In genomic region chr16:11694386-11694785, GRCm38 (mm10) we compare ENCODE assay signal across 28 mouse cellular contexts.
DNase-seq lines count a peak whose midpoint lies in the region; ATAC-seq and TF ChIP-seq lines count a peak whose summit lies in the region.
"Had no signal": no experiment of that assay in that cellular context is flagged by ENCODE, and none has a peak within 500 bp of the region (broad histone marks: within the 10 kb centered on the region; RNA-seq: fewer than 3 reads in every experiment).

No protein-coding gene starts in this region.

- H3K4me1 ChIP-seq in limb, embryonic 11.5 days (ENCODE audit: control insufficient read depth, insufficient read depth, low read length): no peaks in the 10 kb centered on the region
- peaks cover 6% of the 10 kb centered on the region; the same call in 1 of the 2 replicates for H3K4me1 ChIP-seq in limb, embryonic 10.5 days
- no peaks in the 10 kb centered on the region for H3K4me1 ChIP-seq in midbrain, embryonic 14.5 days (ENCODE audit: control insufficient read depth, insufficient read depth, low read length)
- 0 out of 2 replicates have a peak, but pooled peaks cover 5% of the 10 kb centered on the region for H3K4me1 ChIP-seq in midbrain, postnatal 0 days (ENCODE audit: insufficient read depth, low read length)
- H3K4me1 ChIP-seq: intestine, embryonic 15.5 days had no signal

- H3K9me3 ChIP-seq in limb, embryonic 11.5 days (ENCODE audit: control insufficient read depth, low read length): no peaks in the 10 kb centered on the region
- H3K9me3 ChIP-seq in limb, embryonic 10.5 days (replicated peaks): no peaks in the 10 kb centered on the region
- H3K9me3 ChIP-seq in midbrain, embryonic 14.5 days (ENCODE audit: control insufficient read depth, low read length): no peaks in the 10 kb centered on the region
- H3K9me3 ChIP-seq in midbrain, postnatal 0 days (ENCODE audit: low read length): no peaks in the 10 kb centered on the region
- H3K9me3 ChIP-seq: G1E; heart, embryonic 12.5 days; heart, embryonic 15.5 days; intestine, embryonic 15.5 days had no signal

- no peak overlapping the region for H3K4me2 ChIP-seq in limb, embryonic 11.5 days (ENCODE audit: low read depth, severe bottlenecking)
- no peak overlapping the region for H3K4me2 ChIP-seq in midbrain, embryonic 14.5 days (ENCODE audit: low read length)
- H3K4me2 ChIP-seq in midbrain, postnatal 0 days (ENCODE audit: low read depth, low read length, poor library complexity, severe bottlenecking): no peak overlapping the region
- H3K4me2 ChIP-seq: heart, embryonic 12.5 days; heart, embryonic 15.5 days; hindbrain, embryonic 14.5 days; intestine, embryonic 15.5 days had no signal

- no peak for ATAC-seq in limb, embryonic 11.5 days (ENCODE audit: insufficient number of reproducible peaks, low FRiP score, low TSS enrichment, low read depth)
- ATAC-seq in midbrain, embryonic 14.5 days (ENCODE audit: low FRiP score, low TSS enrichment): no peak
- no peak for ATAC-seq in midbrain, postnatal 0 days (ENCODE audit: low FRiP score)
- ATAC-seq: activated CD4-positive, CD25-positive, alpha-beta regulatory T cell, adult 4 months; forebrain, embryonic 14.5 days; forebrain, postnatal 0 days; intestine, embryonic 15.5 days had no signal

- H3K27me3 ChIP-seq in limb, embryonic 11.5 days (ENCODE audit: control insufficient read depth, insufficient read depth, low read length): no peaks in the 10 kb centered on the region
- no peaks in the 10 kb centered on the region for H3K27me3 ChIP-seq in limb, embryonic 10.5 days (ENCODE audit: low read depth, poor library complexity, severe bottlenecking)
- H3K27me3 ChIP-seq in midbrain, embryonic 14.5 days (ENCODE audit: control insufficient read depth, insufficient read depth, low read length): no peaks in the 10 kb centered on the region
- H3K27me3 ChIP-seq in midbrain, postnatal 0 days (ENCODE audit: insufficient read depth, low read length): no peaks in the 10 kb centered on the region
- H3K27me3 ChIP-seq: CH12.LX; heart, embryonic 12.5 days; heart, embryonic 15.5 days; intestine, embryonic 15.5 days had no signal

- H3K4me3 ChIP-seq in limb, embryonic 11.5 days (ENCODE audit: low read depth, low read length): no peak overlapping the region
- H3K4me3 ChIP-seq in limb, embryonic 10.5 days: no peak overlapping the region
- no peak overlapping the region for H3K4me3 ChIP-seq in midbrain, embryonic 14.5 days (replicated peaks; ENCODE audit: low read depth, low read length)
- H3K4me3 ChIP-seq in midbrain, postnatal 0 days (ENCODE audit: low read depth, low read length): no peak overlapping the region
- H3K4me3 ChIP-seq: heart, embryonic 12.5 days; heart, embryonic 15.5 days; intestine, embryonic 15.5 days had no signal

- WGBS in limb, embryonic 11.5 days: 29% methylated on average over 4 of the region's 4 CpGs
- WGBS in limb, embryonic 10.5 days: 65% methylated on average over 4 of the region's 4 CpGs
- 57% methylated on average over 4 of the region's 4 CpGs for WGBS in midbrain, embryonic 14.5 days
- 58% methylated on average over 4 of the region's 4 CpGs for WGBS in midbrain, postnatal 0 days

- no peaks in the 10 kb centered on the region for H3K36me3 ChIP-seq in limb, embryonic 11.5 days (ENCODE audit: control insufficient read depth, insufficient read depth, low read length)
- no peaks in the 10 kb centered on the region for H3K36me3 ChIP-seq in limb, embryonic 10.5 days
- H3K36me3 ChIP-seq in midbrain, embryonic 14.5 days (ENCODE audit: control insufficient read depth, insufficient read depth, low read length): no peaks in the 10 kb centered on the region
- no peaks in the 10 kb centered on the region for H3K36me3 ChIP-seq in midbrain, postnatal 0 days (ENCODE audit: insufficient read depth, low read length)
- H3K36me3 ChIP-seq: G1E; heart, embryonic 12.5 days; heart, embryonic 15.5 days; intestine, embryonic 15.5 days had no signal

- DNase-seq in limb, embryonic 11.5 days (ENCODE audit: low spot score): peak; percentile 32
- no peak for DNase-seq in limb, embryonic 10.5 days (ENCODE audit: low spot score)
- peak; percentile 36 for DNase-seq in midbrain, embryonic 14.5 days
- DNase-seq in midbrain, postnatal 0 days (ENCODE audit: low spot score): no peak
- peak; percentile 27 for DNase-seq in NIH3T3 (ENCODE audit: low read depth)
- DNase-seq in forelimb bud, embryonic 11.5 days (ENCODE audit: low read depth, low spot score): peak; percentile 40
- DNase-seq in left cerebral cortex, adult 8-10 months (ENCODE audit: low spot score in 2 of 2): no peak
- DNase-seq in cerebellum, postnatal 10 days: no peak
- DNase-seq: adrenal gland, postnatal 10 days; adrenal gland, postnatal 36 days; B cell, adult 2 months; cerebellum, adult 11 months; cerebellum, adult 2 months; cerebellum, adult 9-11 months; cerebellum, postnatal 36 days; forebrain, postnatal 0 days; gastrocnemius, postnatal 25 days; heart, adult 18-20 months; heart, postnatal 10 days; heart, postnatal 36 days had no signal

- TF ChIP-seq CTCF in midbrain, postnatal 0 days (IDR thresholded peaks at IDR 0.05): no peak

- H3K9ac ChIP-seq in limb, embryonic 11.5 days (ENCODE audit: low read length): no peak overlapping the region
- no peak overlapping the region for H3K9ac ChIP-seq in midbrain, embryonic 14.5 days (replicated peaks; ENCODE audit: low read length)
- H3K9ac ChIP-seq in midbrain, postnatal 0 days (replicated peaks; ENCODE audit: low read length, poor library complexity, severe bottlenecking): no peak overlapping the region
- H3K9ac ChIP-seq: forebrain, postnatal 0 days; heart, embryonic 12.5 days; heart, embryonic 15.5 days; hindbrain, embryonic 14.5 days; intestine, embryonic 15.5 days had no signal

- H3K27ac ChIP-seq in limb, embryonic 11.5 days (replicated peaks; ENCODE audit: low read depth, low read length): no peak overlapping the region
- no peak overlapping the region for H3K27ac ChIP-seq in limb, embryonic 10.5 days
- peak overlapping the region; percentile 45; the same call in 1 of the 2 replicates for H3K27ac ChIP-seq in midbrain, embryonic 14.5 days (replicated peaks; ENCODE audit: low read depth, low read length)
- no peak overlapping the region for H3K27ac ChIP-seq in midbrain, postnatal 0 days (ENCODE audit: low read depth, low read length)
- H3K27ac ChIP-seq: heart, embryonic 15.5 days; hindbrain, embryonic 14.5 days; intestine, embryonic 15.5 days had no signal

Comparison
In these comparisons a context has a peak if more than half of its experiments do, and no peak if none do; other contexts are left out.
1. DNase-seq: peak in limb, embryonic 11.5 days (single experiment), midbrain, embryonic 14.5 days (single experiment), NIH3T3 (single experiment) and forelimb bud, embryonic 11.5 days (single experiment); none in limb, embryonic 10.5 days (single experiment), midbrain, postnatal 0 days (single experiment), left cerebral cortex, adult 8-10 months (0 of 2) and cerebellum, postnatal 10 days (0 of 2).